Mouse (Mus musculus): ENCODE data around the gene Sesn1. TPM values are rescaled to one million over a fixed set of nuclear protein-coding genes. Genes with fewer than 3 reads are reported as not detected.
A peak's percentile ranks its signal among the peaks of the same experiment; 100 is the strongest.
"Not testable (repeated sequence)": the region's sequence is repeated elsewhere in the genome, so short reads cannot be mapped to it uniquely, and the experiment has no call there.

Gene Sesn1
- polyA plus RNA-seq, 1 experiment from 2014 or later, result 36.7 TPM

DNA sequence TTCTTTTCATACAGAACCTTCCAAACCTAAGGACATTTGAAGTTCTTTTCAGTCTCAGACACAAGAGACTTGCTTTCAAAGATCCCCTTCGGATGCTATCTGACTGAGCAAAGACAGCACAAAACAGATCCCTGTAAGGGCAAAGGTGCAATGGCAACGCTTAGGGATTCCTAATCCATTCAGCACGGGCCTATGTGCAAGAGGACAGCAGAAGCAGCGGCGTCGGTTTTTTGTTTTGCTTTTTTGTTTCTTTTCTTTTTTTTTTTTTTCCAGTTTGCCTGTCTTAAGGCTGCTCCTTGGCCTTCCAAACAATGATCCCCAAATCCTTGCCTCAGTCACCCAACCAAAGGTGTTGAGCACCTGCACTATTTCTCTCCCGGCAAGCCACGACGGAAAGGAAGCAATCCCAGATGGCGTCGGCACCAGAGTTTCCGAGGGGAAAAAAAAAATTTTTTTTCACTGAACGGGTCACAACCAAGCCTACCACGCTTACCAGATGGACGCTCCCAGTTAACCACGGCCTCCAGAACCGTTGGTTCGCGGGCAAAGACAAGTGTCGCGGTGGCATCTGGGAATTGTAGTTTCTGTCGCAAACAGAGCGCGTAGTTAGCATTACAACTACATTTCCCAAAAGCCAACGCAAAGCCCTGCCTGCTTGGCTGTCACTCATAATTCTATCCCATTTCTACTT lies 510 bp upstream of the Sesn1 start:
- ATAC-seq (replicated peaks; ENCODE audit: insufficient number of reproducible peaks, insufficient read depth, low FRiP score, low read depth), result peak; percentile 70
- Histone ChIP-seq H3K9me3 (replicated peaks) (no peaks in the 10 kb centered on the region; the same call in 1 of the 2 replicates), H3K27me3 (no peaks in the 10 kb centered on the region), H3K9ac (peak overlapping the region; percentile 83), H3K27ac (peak overlapping the region; percentile 99), H3K36me3 (no peaks in the 10 kb centered on the region), H3K4me2 (peak overlapping the region; percentile 75), H3K4me3 (peak overlapping the region; percentile 83), H3K4me1 (replicated peaks) (peaks cover 25% of the 10 kb centered on the region)
- WGBS, result 2% methylated on average over 25 of the region's 25 CpGs

DNA sequence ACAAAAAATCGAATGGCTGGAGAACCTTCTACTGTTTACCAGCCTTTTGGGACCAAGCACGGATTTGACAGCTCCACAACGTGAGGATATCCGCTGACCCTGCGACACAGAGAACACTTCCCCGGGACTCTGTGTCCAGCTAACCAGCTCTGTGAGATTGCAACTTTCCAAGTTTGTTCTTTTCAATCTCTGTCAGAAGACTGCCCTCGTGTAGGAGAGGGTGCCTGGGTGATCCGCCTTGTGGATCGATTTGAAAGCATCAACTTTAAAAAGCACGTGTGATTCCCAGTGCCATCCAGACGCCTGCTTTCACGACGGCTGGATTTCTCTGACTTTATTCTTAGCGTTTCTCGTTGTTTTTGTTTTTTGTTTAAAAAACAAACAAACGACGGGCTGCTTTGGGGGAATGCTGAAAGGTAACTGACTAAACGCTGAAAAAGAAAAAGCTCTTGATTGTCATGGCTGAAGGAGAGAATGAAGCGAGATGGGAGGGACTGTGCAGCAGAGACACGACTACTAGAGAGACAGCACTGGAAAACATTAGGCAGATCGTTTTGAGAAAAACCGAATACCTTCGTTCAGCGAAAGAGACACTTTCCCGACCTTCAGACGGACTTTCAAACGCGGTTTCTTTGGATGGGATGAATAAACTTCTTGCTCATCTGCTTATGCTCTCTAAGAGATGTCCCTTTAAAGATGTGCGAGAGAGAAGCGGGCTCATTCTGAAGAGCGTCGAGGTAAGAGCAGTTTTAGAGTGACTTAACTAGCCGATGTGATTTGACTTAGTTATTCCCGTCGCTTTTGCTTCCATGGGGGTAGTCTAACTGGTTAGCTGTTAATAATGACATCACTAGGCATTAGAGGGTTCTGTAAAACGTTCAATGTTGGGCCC lies 1.1 kb downstream of the Sesn1 start:
- Histone ChIP-seq H3K4me3 (peak overlapping the region; percentile 83), H3K27ac (peak overlapping the region; percentile 99), H3K4me2 (peak overlapping the region; percentile 75), H3K36me3 (no peaks in the 10 kb centered on the region), H3K9me3 (replicated peaks) (no peaks in the 10 kb centered on the region; the same call in 1 of the 2 replicates), H3K4me1 (replicated peaks) (peaks cover 30% of the 10 kb centered on the region), H3K9ac (peak overlapping the region; percentile 83), H3K27me3 (no peaks in the 10 kb centered on the region)
- WGBS, result under 1% methylated on average over 36 of the region's 36 CpGs
- ATAC-seq (replicated peaks; ENCODE audit: insufficient number of reproducible peaks, insufficient read depth, low FRiP score, low read depth), result no peak

DNA sequence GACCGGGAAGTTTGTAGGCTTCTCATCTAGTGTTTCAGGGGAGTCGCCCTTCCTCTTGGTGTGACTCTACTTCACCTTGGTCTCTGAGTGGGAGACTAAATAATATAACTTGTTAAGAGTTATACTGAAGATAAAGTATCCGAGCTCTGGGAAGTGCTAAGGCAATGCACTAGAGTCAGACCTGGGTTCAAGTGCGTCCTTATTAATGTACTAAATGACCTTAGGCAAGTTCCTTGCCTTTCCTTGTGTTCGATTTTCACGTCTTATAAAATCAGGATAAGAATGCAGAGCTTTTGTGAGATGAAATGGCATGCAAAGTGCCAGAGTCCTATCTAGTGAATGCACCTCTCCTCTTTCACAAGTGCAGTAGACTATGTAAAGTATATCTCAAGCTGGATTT lies 2.8 kb downstream of the Sesn1 start:
- no peaks in the 10 kb centered on the region for H3K36me3 ChIP-seq
- peak overlapping the region; percentile 75 for H3K4me2 ChIP-seq
- H3K27ac ChIP-seq, result no peak overlapping the region
- H3K9me3 ChIP-seq (replicated peaks), result no peaks in the 10 kb centered on the region; the same call in 1 of the 2 replicates
- H3K4me3 ChIP-seq, result peak overlapping the region; percentile 44
- H3K27me3 ChIP-seq, result no peaks in the 10 kb centered on the region
- H3K9ac ChIP-seq, result no peak overlapping the region; the same call in 1 of the 2 replicates
- WGBS, result 52% methylated on average over 6 of the region's 6 CpGs
- no peak for ATAC-seq (replicated peaks; ENCODE audit: insufficient number of reproducible peaks, insufficient read depth, low FRiP score, low read depth)
- H3K4me1 ChIP-seq (replicated peaks), result peaks cover 33% of the 10 kb centered on the region

DNA sequence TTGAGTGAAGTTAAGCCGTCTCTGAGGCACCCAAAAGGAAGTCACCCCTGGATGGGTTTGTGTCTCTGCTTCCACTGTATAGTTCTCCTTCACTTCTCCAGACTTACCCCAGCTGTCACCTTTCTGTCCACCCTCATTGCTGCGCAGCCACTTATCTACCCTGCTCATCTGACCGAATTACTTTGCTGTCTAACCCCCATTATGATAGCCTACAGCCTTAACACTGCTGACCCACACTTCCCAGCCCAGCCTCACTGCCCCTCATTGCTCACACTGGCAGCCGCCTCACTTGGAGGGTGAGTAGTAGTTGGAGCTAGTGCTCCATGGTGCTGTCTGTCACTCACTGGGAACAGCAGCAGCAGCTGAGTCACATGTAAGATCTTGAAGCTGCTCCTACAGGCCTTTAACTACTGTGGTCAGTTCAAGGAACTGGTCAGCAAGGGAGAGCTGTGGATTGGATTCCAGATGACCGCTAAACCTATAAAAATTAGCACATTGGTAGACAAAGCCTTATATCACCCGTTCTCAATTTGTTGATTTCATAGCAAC lies 4.6 kb downstream of the Sesn1 start:
- no peaks in the 10 kb centered on the region for H3K27me3 ChIP-seq
- no peak for ATAC-seq (replicated peaks; ENCODE audit: insufficient number of reproducible peaks, insufficient read depth, low FRiP score, low read depth)
- no peak overlapping the region for H3K4me2 ChIP-seq
- peaks cover 29% of the 10 kb centered on the region for H3K4me1 ChIP-seq (replicated peaks)
- no peaks in the 10 kb centered on the region for H3K9me3 ChIP-seq (replicated peaks)
- no peak overlapping the region for H3K27ac ChIP-seq
- H3K9ac ChIP-seq, result 0 out of 2 replicates have a peak overlapping the region, but pooled peaks have one; percentile 6
- H3K4me3 ChIP-seq, result no peak overlapping the region
- H3K36me3 ChIP-seq, result no peaks in the 10 kb centered on the region
- 77% methylated on average over 6 of the region's 6 CpGs for whole genome bisulfite sequencing

DNA sequence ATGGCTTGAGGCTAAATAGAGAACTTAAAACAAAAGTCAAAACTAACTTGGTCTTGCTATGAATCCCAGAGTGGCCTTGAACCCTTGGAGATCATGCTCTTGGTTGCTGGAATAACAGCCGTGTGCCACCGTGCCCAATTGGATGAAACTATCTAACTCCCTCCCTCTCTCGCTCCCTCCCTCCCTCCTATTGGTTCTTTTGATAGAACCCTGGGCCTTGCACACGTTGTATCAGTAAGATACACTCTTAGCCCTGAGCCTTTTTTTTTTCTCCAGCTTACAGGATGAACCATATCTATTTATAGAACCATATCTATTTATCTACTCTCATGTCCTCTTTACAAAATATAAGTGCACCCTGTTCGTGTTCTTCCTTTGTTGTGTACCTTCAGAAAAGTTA lies 6.8 kb downstream of the Sesn1 start:
- 64% methylated on average over 5 of the region's 5 CpGs for whole genome bisulfite sequencing
- Histone ChIP-seq H3K36me3 (no peaks in the 10 kb centered on the region), H3K9ac (no peak overlapping the region), H3K4me2 (no peak overlapping the region), H3K9me3 (replicated peaks) (no peaks in the 10 kb centered on the region), H3K27me3 (no peaks in the 10 kb centered on the region), H3K27ac (no peak overlapping the region), H3K4me3 (no peak overlapping the region), H3K4me1 (replicated peaks) (peaks cover 33% of the 10 kb centered on the region)
- no peak for ATAC-seq (replicated peaks; ENCODE audit: insufficient number of reproducible peaks, insufficient read depth, low FRiP score, low read depth)

DNA sequence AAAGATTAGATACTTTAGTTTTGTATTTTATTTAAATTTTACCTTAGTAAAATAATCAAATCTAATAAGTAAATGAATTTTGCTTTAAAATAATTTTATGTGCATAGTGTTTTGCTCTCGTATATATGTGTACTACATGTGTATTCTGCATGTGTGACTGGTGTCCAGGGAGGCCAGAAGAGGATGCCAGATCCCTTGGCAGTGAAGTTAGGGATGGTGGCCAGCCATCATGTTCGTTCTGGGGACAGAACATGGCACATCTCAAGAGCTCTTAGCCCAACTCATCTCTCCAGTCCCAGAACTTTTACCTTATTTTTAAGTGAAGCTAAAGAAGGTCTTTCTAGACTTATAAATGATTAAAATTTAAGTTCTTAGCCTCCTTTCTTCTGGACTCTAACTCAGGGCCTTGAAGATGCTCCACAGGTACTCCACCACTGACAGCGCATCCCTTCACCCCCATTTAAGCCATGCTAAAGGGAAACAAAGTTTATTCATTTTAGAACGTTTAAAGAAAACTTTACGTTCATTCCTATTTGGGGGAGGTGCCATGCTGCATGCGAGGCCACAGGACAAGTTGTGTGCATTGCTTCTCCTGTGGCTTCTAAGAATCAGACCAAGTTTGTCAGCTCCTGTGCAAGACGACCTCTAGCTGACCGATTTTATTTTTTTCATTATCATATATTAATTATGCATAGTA lies 8.4 kb downstream of the Sesn1 start:
- Histone ChIP-seq H3K9me3 (replicated peaks) (no peaks in the 10 kb centered on the region), H3K4me1 (replicated peaks) (peaks cover 27% of the 10 kb centered on the region), H3K27me3 (no peaks in the 10 kb centered on the region), H3K4me2 (no peak overlapping the region), H3K36me3 (no peaks in the 10 kb centered on the region), H3K27ac (no peak overlapping the region), H3K4me3 (no peak overlapping the region), H3K9ac (no peak overlapping the region)
- no peak for ATAC-seq (replicated peaks; ENCODE audit: insufficient number of reproducible peaks, insufficient read depth, low FRiP score, low read depth)
- 86% methylated on average over 8 of the region's 8 CpGs for WGBS

DNA sequence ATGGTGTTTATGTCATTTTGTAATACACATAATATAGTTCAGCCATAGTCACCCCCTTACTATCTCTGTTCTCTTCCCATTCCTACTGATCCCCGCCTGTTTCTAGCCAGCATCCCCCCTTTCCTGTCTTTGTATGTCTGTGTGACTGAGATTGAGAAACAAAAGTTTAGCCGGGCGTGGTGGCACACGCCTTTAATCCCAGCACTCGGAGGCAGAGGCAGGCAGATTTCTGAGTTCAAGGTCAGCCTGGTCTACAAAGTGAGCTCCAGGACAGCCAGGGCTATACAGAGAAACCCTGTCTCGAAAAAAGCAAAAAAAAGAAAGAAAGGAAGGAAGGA lies 9.0 kb downstream of the Sesn1 start:
- WGBS, result 88% methylated on average over 6 of the region's 6 CpGs

DNA sequence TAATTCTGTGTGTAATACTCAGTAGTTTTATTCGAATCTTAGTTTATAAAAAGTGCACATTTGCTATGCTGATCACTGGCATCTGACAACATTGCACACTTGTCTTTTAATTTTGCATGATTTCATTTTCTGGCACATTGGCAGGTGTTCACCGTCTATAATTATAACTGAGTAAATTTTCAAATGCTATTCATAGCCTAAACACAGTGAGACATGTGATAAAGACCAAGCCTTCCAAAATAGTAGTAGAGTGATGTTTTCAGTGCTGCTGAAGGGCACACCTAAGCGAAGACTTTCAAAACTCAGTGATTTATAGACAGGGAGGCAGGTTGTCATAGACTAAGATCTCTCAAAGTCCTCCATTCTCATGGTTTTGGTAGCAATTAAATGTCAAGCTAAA lies 9.6 kb downstream of the Sesn1 start:
- H3K4me3 ChIP-seq, result no peak overlapping the region
- peak overlapping the region; percentile 40 for H3K4me2 ChIP-seq
- 54% methylated on average over 3 of the region's 3 CpGs for WGBS
- no peaks in the 10 kb centered on the region for H3K36me3 ChIP-seq
- H3K9me3 ChIP-seq (replicated peaks), result no peaks in the 10 kb centered on the region
- no peak overlapping the region for H3K9ac ChIP-seq
- H3K4me1 ChIP-seq (replicated peaks), result peaks cover 22% of the 10 kb centered on the region
- H3K27me3 ChIP-seq, result no peaks in the 10 kb centered on the region
- ATAC-seq (replicated peaks; ENCODE audit: insufficient number of reproducible peaks, insufficient read depth, low FRiP score, low read depth), result no peak
- H3K27ac ChIP-seq, result peak overlapping the region; percentile 66

More for the DNA sequence above, 9.0 kb downstream of the Sesn1 start:
- H3K9ac ChIP-seq; H3K4me2 ChIP-seq; H3K9me3 ChIP-seq (replicated peaks); H3K36me3 ChIP-seq; ATAC-seq (replicated peaks; ENCODE audit: insufficient number of reproducible peaks, insufficient read depth, low FRiP score, low read depth); H3K27me3 ChIP-seq; H3K4me3 ChIP-seq: not testable (repeated sequence)
- H3K27ac ChIP-seq, result 0 out of 2 replicates have a peak overlapping the region, but pooled peaks have one; percentile 16
- H3K4me1 ChIP-seq (replicated peaks), result peaks cover 22% of the 10 kb centered on the region

DNA sequence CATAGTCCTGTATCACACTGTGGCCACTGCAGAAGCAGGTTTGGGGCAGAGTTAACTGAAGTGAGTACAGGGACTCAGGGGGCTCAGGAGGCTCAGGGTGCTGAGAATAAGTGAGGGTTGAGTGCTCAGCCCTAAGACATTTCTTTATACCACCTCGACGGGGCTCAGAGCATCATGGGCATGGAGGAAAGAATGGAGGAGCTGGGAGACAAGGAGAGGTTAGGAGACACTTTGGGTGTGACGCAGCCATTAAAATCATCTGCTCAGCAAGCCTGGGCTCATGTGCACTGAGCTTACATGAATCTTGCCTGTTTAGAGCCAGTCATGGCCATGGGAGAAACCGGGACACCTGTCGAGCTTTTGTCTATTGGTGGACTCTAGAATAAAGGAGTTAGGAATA lies 10.7 kb downstream of the Sesn1 start:
- Histone ChIP-seq H3K36me3 (no peaks in the 10 kb centered on the region), H3K4me1 (replicated peaks) (peaks cover 18% of the 10 kb centered on the region), H3K27ac (no peak overlapping the region), H3K4me3 (no peak overlapping the region), H3K9ac (no peak overlapping the region), H3K4me2 (no peak overlapping the region), H3K27me3 (no peaks in the 10 kb centered on the region), H3K9me3 (replicated peaks) (no peaks in the 10 kb centered on the region)
- ATAC-seq (replicated peaks; ENCODE audit: insufficient number of reproducible peaks, insufficient read depth, low FRiP score, low read depth), result no peak
- WGBS, result 90% methylated on average over 5 of the region's 5 CpGs

DNA sequence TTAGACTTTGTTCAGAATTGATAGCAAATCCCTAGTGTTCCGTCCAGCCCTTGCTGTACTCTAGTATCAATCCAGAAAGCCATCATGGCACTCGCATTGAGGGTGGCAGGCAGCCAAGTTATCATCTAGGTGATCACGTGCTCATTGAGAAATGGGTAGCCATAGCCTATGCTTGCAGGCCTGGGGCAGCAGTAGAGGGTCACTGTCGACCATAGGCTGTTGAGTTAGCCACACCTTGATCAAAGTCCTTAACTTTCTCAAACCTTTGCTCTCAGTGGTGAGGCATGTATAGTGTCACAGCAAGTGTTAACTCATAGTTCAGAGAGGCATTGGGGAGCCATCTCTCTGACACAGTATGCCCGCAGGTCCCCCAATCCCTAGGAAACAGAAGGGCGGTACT lies 11.4 kb downstream of the Sesn1 start:
- H3K4me3 ChIP-seq, result no peak overlapping the region
- H3K27me3 ChIP-seq, result no peaks in the 10 kb centered on the region
- ATAC-seq (replicated peaks; ENCODE audit: insufficient number of reproducible peaks, insufficient read depth, low FRiP score, low read depth), result no peak
- no peaks in the 10 kb centered on the region for H3K9me3 ChIP-seq (replicated peaks)
- H3K4me2 ChIP-seq, result no peak overlapping the region
- 89% methylated on average over 6 of the region's 6 CpGs for WGBS
- H3K9ac ChIP-seq, result no peak overlapping the region
- H3K36me3 ChIP-seq, result no peaks in the 10 kb centered on the region
- peaks cover 18% of the 10 kb centered on the region for H3K4me1 ChIP-seq (replicated peaks)
- no peak overlapping the region for H3K27ac ChIP-seq
